Mouse (Mus musculus) heart, adult 9 months (tissue): ENCODE results near the gene Bnc1.

Experiments
- DNase-seq, 2 experiments: peaks; one replicate each; pipeline ENCODE4 v3.0.0; 2022; ENCODE audit warnings: low spot score in 2 of 2

The Bnc1 gene

DNA sequence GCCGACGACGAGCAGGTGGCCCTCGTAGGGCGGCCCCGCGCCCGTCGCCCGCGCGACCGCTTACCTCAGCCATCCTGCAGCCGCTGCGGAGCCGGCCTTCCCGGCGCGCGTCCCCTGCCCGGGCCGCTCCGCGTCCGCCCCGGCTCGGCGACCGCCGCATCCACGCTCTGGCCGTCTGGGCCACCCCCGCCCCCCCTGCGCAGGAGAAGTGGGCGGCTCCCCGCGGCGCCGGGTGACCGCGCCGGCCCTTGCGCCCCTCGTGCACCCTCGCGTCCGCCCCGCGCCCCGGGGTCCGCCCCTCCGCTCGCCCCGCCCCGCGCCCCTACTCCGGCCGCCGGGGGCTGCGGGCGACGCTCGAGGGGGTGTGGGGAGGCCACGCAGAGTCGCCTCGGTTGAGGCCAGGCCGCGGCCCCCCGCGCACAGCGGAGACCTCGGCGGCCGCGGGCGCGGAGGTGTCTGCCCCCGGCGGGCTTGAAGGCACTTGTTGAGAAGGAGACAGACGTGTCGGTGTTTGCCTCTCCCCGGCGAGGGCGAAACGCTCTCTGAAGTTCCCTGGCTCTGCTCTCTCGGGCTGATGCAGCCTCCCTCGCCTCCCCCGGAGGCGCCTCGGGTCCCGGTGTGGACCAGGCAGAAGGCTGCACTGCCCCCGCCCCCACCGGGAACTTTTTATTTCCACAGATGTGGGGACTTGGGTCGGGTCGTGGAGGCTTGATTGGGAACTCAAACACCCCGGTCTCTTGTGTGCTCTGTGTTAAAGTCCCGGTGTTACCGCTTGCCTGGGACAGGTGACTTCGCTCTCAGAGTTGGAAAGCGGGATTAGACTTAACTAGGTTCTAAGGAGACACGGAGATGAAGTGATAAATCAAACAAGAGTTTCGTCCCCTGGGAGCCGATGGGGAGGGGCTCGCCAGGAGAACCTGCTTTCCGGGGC is at the start of gene Bnc1:
TSS of gene Bnc1 (minus strand) at position 162 of the 931 bp plus-strand sequence.
- no peak for DNase-seq

- DNase-seq, result no peak
Observed at GRCm38 (mm10) chr7:82033347-82033746, 41.3 kb upstream of the Bnc1 start.

DNA sequence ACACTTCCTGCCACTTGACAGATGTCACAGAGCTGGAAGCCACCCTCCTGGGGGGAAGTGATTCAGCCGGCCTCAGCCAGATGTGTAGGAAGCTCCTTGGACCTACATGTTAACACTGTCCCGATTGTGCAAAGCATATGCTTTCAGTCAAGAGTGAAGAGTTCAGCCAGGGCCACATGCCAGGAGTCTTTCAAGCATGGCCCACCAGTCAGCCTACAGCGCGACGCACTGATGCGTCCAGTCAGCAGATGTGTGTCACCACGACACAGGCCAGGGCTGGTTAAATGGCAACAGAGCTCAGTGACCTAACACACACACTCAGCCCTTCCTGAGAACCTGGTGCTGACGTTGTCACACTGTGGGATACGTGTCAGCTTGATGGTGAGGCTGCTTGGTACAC is 37.6 kb upstream of the Bnc1 start:
- DNase-seq, result no peak

DNA sequence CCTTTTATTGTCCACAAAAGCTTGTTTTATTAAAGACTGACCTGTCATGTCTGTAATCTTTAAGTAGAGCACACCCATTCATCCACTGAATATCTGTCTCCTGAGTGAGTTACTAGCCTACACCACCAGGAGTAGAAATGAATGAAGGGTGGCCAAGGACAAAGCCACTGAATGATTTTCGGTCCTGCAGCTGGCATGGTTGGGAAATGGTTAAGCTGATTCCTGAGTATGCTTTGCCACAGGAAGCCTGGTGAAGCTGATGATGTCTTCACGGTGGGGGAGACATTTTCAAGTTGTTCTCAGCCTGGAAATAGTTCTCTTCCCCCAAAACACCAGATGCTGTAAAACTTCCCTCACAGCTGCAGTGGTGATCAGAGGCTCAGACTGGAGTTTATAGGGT is 33.7 kb upstream of the Bnc1 start:
- no peak for DNase-seq

DNA sequence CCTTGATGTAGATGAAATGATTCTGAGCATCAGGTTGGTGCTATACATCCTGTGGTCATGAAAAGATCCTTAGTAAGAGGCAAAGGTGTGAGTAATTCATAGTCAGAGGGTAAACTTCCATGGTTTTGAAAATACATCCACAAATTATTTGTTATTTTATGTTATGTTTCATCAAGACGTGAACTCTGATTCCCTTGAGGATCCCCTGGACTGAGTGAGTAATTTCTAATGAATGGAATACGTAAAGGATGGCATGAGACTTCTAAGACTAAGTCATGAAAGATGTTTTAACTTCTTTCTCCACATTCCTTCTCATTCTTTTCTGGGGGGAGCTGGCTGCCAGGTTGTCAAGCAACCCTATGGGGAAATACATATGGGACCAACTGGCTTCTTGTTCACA is 31.6 kb upstream of the Bnc1 start:
- DNase-seq, result no peak

- no peak for DNase-seq
Observed at GRCm38 (mm10) chr7:82022404-82022803, 30.3 kb upstream of the Bnc1 start.

GRCm38 (mm10) chr7:82018031-82018430 is 25.9 kb upstream of the Bnc1 start:
- DNase-seq, result no peak

- DNase-seq, result no peak
Observed at GRCm38 (mm10) chr7:82016751-82017710, 24.9 kb upstream of the Bnc1 start.

- no peak for DNase-seq
Observed at GRCm38 (mm10) chr7:82012472-82012871, 20.4 kb upstream of the Bnc1 start.

DNA sequence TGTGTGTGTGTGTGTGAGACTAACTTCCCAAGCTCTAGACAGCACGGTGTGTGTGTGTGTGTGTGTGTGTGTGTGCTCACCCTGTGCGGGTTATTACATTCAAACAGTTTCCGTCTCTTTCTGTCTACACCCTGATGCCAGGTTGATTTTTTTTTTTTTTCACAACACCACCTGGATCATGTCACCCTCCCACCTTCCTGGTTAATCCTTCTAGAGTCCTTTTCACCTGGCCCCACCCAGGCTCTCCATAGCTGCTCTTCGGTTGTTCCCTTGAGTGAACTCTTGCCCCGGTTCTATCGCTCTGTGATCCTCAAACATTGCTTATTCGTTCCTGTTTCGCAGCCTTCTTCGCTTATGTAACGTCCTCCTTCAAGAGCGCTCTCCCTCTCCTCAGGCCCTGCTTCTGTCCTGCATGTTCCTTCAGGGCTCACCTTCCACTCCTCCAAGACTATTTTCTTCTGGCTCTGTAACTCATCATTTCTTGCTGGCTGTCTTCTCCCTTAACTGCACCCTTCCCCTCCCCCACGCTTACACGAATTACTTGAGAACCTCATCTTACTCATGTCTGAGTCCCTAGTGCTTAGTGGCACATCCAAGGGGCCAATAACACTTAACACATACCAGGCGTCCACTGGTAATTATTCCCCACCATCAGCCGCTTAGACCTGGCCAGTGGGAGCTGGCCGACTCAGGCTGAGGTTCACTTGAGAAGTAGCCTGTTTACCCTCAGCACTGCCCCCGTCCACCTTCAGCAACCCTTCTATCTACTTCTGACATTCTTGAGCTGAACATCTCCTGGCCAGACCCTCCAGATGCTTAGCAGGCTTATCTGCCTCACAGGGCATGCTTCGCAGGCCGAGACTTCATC is 19.7 kb upstream of the Bnc1 start:
- no peak for DNase-seq

DNA sequence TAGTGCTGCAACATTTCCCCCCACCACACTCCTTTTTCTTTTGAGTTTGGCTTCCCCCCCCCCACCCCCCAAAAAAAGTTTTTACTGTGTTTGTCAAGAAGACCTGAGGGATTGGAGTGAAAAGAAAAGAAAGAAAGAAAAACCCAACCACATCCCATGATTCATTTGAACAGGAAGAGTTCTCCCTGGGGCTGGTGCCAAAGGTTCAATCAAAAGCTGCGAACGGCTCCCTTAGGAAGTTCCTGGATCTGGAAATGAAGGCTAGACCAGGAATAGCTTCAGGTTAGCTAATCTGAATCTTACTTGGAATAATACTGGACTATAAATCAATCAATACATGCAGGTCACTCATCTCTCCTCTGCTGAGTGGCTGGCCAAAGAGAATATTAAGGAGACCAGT is 15.1 kb upstream of the Bnc1 start:
- DNase-seq, result no peak

GRCm38 (mm10) chr7:82004228-82004627 is 12.1 kb upstream of the Bnc1 start:
- no peak for DNase-seq

DNA sequence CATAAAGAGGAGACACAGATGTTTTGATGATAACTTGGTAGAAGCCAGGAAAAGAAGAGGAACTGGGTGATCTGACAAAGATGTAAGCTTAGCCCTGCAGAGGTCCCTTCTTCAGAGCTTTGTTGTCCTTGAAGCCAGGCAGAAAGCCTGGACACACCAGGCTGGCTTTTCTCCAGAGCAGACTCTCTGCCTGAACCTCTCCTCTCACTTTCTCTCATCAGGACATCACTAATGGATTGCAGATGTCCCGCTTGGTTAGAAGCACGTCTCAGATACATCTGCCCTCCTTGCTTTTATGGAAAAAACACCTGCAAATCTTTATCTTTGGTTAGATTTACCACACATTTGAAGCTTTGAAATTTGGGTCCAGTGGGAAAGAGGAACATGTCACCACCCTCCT is 7.7 kb upstream of the Bnc1 start:
- no peak for DNase-seq

GRCm38 (mm10) chr7:81999372-81999771 is 7.3 kb upstream of the Bnc1 start:
- no peak for DNase-seq

DNA sequence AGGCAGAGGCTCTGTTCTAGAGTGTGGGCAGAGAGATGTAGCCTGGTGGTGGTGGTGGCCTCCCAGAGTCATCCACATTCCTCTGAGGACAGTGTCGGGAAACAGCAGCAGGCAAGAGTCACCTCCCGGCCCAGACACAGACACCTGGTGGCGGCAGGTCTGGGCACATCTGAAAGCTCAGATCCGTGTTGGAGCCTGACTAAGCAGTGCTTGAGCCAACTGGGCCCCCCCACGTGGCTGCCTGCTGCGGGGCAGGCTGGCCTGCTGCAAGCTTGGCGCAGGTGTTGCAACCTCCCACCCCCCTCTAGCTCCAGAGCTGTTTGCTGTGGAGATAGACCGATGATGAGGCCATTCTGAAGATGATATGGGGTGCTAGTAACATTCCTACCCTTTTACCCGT is 3.9 kb upstream of the Bnc1 start:
- no peak for DNase-seq

GRCm38 (mm10) chr7:81995126-81995525 is 3.0 kb upstream of the Bnc1 start:
- DNase-seq, result no peak

DNA sequence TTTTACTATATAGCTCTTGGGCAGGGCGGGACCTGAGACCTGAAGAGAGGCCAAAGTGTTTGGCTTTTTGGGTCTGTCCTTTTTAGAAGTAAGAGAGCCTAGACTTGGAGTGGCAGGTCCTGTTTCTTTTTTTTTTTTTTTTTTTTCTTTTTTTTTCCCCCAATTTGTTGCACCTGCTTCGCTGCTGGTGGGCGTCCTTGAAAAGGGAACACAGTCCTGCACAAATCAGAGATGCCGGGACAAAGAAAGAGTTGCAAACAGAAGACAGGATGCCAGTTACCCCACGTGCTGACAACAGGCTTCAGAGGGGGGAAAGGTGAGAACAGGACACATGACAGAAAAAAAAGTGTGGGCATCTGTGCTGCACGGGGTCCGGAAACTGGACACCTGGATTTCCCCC is 1.0 kb upstream of the Bnc1 start:
- DNase-seq, result no peak

GRCm38 (mm10) chr7:81991611-81992061 is 456 bp downstream of the Bnc1 start:
- no peak for DNase-seq

GRCm38 (mm10) chr7:81991116-81991515 is 976 bp downstream of the Bnc1 start:
- DNase-seq, result no peak

DNA sequence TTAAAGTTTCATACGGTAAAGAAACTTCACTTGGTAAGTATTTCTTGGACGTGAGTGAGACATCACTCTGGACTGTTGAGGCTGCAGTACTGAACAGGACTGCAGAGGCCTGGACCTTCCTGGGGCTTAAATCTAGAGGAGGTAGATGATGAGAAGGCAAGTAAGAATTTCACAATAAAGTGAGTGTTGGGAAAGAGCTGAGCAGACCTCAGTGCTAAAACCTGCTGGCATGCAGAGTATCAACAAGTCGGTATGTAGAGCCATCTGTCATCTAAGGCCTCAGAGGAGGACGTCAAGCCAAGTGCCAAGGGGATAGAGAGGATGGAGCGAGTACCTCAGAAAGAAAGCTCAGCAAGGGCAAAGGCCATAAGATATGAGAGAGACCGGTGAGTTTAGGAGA is 8.4 kb downstream of the Bnc1 start:
- DNase-seq, result no peak

GRCm38 (mm10) chr7:81978304-81978703 is 13.8 kb downstream of the Bnc1 start:
- DNase-seq, result no peak

GRCm38 (mm10) chr7:81974616-81975015 is 17.5 kb downstream of the Bnc1 start:
- DNase-seq, result no peak
